Mouse (Mus musculus): ENCODE data around the gene Tnni2. TPM values are rescaled to one million over a fixed set of nuclear protein-coding genes. Genes with fewer than 3 reads are reported as not detected.

Tnni2 gene
- polyA plus RNA-seq, 1 experiment from 2014 or later = 2.4 TPM

DNA sequence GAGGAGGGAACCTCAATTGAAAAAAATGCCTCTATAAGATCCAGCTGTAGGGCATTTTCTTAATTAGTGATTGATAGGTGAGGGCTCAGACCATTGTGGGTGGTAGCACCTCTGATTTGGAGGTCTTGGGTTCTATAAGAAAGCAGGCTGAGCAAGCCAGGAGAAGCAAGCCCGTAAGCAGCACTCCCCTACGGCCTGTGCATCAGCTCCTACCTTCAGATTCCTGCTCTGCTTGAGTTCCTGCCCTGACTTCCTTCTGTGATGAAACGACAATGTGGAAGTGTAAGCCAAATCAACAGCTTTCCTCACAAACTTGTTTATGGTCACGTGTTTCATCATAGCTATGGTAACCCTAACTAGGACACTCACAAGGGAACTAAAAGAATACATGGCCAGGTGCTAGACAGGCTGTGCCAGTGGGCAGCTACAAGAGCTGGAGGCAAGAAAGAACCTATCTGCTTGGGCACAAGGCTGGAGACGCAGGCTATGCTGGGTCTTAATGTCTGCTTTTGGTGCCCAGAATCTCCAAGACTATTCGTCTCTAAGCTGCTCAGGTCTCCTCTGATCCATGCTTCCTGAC is 7.5 kb downstream of the Tnni2 start:
- no peak overlapping the region for H3K4me3 ChIP-seq
- H3K4me2 ChIP-seq = no peak overlapping the region
- H3K36me3 ChIP-seq = no peaks in the 10 kb centered on the region
- ATAC-seq (ENCODE audit: borderline replicate concordance, extremely low read depth, low FRiP score, low TSS enrichment) = no peak
- no peaks in the 10 kb centered on the region for H3K9me3 ChIP-seq
- no peaks in the 10 kb centered on the region for H3K27me3 ChIP-seq
- H3K4me1 ChIP-seq = peaks cover 4% of the 10 kb centered on the region
- H3K9ac ChIP-seq = no peak overlapping the region
- 73% methylated on average over 6 of the region's 6 CpGs for WGBS
- no peak overlapping the region for H3K27ac ChIP-seq

DNA sequence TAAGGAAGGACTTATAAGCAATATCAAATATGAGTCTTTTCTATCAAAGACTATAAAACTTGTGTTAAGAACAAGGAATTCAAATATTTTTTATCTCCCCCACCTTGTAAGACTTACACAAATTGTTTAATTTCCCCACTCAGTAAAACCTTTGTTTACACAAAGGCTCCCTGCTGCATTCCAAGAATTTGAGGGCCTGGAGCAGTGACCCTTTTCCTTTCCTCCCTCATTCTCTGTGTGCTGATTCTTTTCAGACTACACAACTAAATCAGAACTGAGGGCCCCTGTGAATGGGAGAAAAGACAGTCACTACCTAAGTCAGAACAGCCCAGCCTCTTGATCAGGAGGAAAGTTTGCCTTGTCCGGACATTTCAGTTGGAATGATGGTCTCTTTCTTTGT is 13.1 kb downstream of the Tnni2 start:
- WGBS = 29% methylated on average over 1 of the region's 1 CpGs

DNA sequence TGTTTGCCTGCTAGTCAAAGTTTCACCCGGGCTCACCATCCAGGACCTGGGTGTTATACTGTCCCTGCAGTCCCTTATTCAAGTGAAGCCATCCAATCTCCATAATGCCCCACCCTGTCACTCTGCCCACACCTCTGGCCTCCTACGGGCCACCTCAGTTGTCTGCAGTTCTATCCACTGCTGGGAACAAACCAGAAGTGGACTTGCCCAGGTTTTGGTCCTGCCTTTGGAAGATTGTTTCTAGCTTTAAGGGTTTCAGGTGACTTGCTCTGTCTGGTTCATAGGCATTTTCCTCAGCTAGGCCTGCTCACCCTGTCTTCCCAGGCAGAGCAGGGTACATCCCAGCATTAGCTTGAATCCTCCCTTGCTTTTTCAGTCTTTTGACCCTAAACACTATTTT is 13.6 kb downstream of the Tnni2 start:
- no peak for ATAC-seq (ENCODE audit: borderline replicate concordance, extremely low read depth, low FRiP score, low TSS enrichment)
- Histone ChIP-seq H3K36me3 (no peaks in the 10 kb centered on the region), H3K4me3 (no peak overlapping the region), H3K4me1 (peaks cover 61% of the 10 kb centered on the region), H3K4me2 (no peak overlapping the region), H3K27ac (peak overlapping the region; percentile 78), H3K9ac (no peak overlapping the region), H3K27me3 (no peaks in the 10 kb centered on the region), H3K9me3 (no peaks in the 10 kb centered on the region)
- 46% methylated on average over 2 of the region's 2 CpGs for WGBS

More for the DNA sequence above, 13.1 kb downstream of the Tnni2 start:
- ATAC-seq (ENCODE audit: borderline replicate concordance, extremely low read depth, low FRiP score, low TSS enrichment) = no peak
- Histone ChIP-seq H3K27me3 (no peaks in the 10 kb centered on the region), H3K4me3 (no peak overlapping the region), H3K36me3 (no peaks in the 10 kb centered on the region), H3K4me2 (no peak overlapping the region), H3K9ac (no peak overlapping the region), H3K4me1 (peaks cover 55% of the 10 kb centered on the region), H3K9me3 (no peaks in the 10 kb centered on the region), H3K27ac (peak overlapping the region; percentile 78)

- Histone ChIP-seq H3K27me3 (no peaks in the 10 kb centered on the region), H3K9me3 (no peaks in the 10 kb centered on the region), H3K4me2 (no peak overlapping the region), H3K9ac (no peak overlapping the region), H3K4me1 (peaks cover 63% of the 10 kb centered on the region), H3K4me3 (no peak overlapping the region), H3K36me3 (no peaks in the 10 kb centered on the region), H3K27ac (peak overlapping the region; percentile 93)
- 32% methylated on average over 3 of the region's 3 CpGs for WGBS
- no peak for ATAC-seq (ENCODE audit: borderline replicate concordance, extremely low read depth, low FRiP score, low TSS enrichment)
Measured at GRCm38 (mm10) chr7:142456806-142457205, 15.2 kb downstream of the Tnni2 start.

- H3K27me3 ChIP-seq = no peaks in the 10 kb centered on the region
- no peak overlapping the region for H3K4me2 ChIP-seq
- peak overlapping the region; percentile 93 for H3K27ac ChIP-seq
- H3K4me3 ChIP-seq = no peak overlapping the region
- 12% methylated on average over 3 of the region's 3 CpGs for WGBS
- no peak overlapping the region for H3K9ac ChIP-seq
- ATAC-seq (ENCODE audit: borderline replicate concordance, extremely low read depth, low FRiP score, low TSS enrichment) = peak; percentile 37; the same call in 1 of the 2 replicates
- H3K9me3 ChIP-seq = no peaks in the 10 kb centered on the region
- H3K4me1 ChIP-seq = peaks cover 63% of the 10 kb centered on the region
- no peaks in the 10 kb centered on the region for H3K36me3 ChIP-seq
Measured at GRCm38 (mm10) chr7:142457227-142457811, 15.7 kb downstream of the Tnni2 start.

DNA sequence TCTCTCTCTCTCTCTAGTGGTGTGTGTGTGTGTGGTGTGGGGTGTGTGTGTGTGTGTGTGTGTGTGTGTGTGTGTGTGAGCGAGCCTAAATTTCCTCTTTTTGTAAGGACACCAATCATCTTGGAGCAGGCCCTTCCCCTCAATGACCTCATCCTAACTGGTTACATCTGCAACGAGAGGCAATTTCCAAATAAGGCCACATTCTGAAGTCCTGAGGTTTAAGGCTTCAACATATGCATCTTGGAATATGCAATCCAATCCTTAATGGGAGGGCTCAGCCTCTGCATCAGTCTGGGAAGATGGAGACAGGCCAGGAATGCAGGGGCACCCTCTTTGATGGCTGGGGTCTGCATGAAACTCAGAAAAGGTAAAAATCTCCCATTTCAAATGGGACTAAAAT is 16.4 kb downstream of the Tnni2 start:
- Histone ChIP-seq H3K27ac (peak overlapping the region; percentile 93), H3K4me2 (no peak overlapping the region), H3K36me3 (no peaks in the 10 kb centered on the region), H3K4me3 (no peak overlapping the region), H3K4me1 (peaks cover 63% of the 10 kb centered on the region), H3K27me3 (no peaks in the 10 kb centered on the region), H3K9me3 (no peaks in the 10 kb centered on the region), H3K9ac (no peak overlapping the region)
- ATAC-seq (ENCODE audit: borderline replicate concordance, extremely low read depth, low FRiP score, low TSS enrichment) = peak; percentile 88
- WGBS = 0% methylated on average over 2 of the region's 2 CpGs

DNA sequence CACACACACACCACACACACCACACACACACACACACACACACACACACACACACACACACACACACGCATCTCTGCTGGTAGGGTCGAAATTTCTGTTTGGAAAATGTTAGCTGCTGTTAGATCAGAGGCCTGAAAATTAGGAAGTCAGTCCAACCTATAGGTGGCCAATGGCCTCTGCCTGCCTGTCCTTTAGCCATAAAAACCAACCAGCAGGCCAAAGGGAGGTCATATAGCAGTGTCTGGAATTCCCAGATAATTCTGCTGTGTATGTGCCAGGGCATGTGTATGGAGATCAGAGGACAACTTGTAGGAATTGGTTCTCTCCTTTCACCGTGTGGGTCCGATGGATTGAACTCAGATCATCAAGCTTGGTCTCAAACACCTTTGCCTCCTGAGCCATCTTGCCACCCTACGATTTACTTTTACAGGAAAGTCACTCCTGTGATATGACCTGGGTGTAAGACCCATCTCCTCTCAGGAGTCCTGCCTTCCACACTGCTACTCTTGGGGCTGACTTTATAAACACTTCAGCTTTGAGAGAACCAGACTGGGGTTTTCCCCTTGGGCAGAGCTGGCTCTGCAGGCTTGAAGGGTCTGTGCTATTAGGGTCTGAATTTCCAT is 17.2 kb downstream of the Tnni2 start:
- Histone ChIP-seq H3K27ac (peak overlapping the region; percentile 93), H3K9me3 (no peaks in the 10 kb centered on the region), H3K36me3 (no peaks in the 10 kb centered on the region), H3K9ac (no peak overlapping the region), H3K4me3 (no peak overlapping the region), H3K4me2 (no peak overlapping the region), H3K27me3 (no peaks in the 10 kb centered on the region), H3K4me1 (peaks cover 62% of the 10 kb centered on the region)
- 50% methylated on average over 5 of the region's 5 CpGs for WGBS
- ATAC-seq (ENCODE audit: borderline replicate concordance, extremely low read depth, low FRiP score, low TSS enrichment) = no peak

- WGBS = 50% methylated on average over 2 of the region's 2 CpGs
- H3K27ac ChIP-seq = peak overlapping the region; percentile 93
- H3K9me3 ChIP-seq = no peaks in the 10 kb centered on the region
- ATAC-seq (ENCODE audit: borderline replicate concordance, extremely low read depth, low FRiP score, low TSS enrichment) = no peak
- H3K4me3 ChIP-seq = no peak overlapping the region
- H3K4me1 ChIP-seq = peaks cover 57% of the 10 kb centered on the region
- H3K27me3 ChIP-seq = no peaks in the 10 kb centered on the region
- no peak overlapping the region for H3K9ac ChIP-seq
- no peak overlapping the region for H3K4me2 ChIP-seq
- H3K36me3 ChIP-seq = no peaks in the 10 kb centered on the region
Measured at GRCm38 (mm10) chr7:142459299-142459691, 17.7 kb downstream of the Tnni2 start.

GRCm38 (mm10) chr7:142460636-142461077 is 19.0 kb downstream of the Tnni2 start, which contains the start of gene Lsp1:
Gene Lsp1 (plus strand): TSS chr7:142460809.
- 90% methylated on average over 7 of the region's 7 CpGs for WGBS
- H3K36me3 ChIP-seq = no peaks in the 10 kb centered on the region
- ATAC-seq (ENCODE audit: borderline replicate concordance, extremely low read depth, low FRiP score, low TSS enrichment) = no peak
- H3K4me2 ChIP-seq = no peak within 1 kb of the TSS
- no peak within 1 kb of the TSS for H3K4me3 ChIP-seq
- H3K27ac ChIP-seq = peak within 1 kb of the TSS; percentile 93
- no peak within 1 kb of the TSS for H3K9ac ChIP-seq
- peaks cover 46% of the 10 kb centered on the region for H3K4me1 ChIP-seq
- no peaks in the 10 kb centered on the region for H3K9me3 ChIP-seq
- no peaks in the 10 kb centered on the region for H3K27me3 ChIP-seq

GRCm38 (mm10) chr7:142461446-142461845 is 19.8 kb downstream of the Tnni2 start:
- H3K4me3 ChIP-seq = no peak overlapping the region
- H3K4me2 ChIP-seq = no peak overlapping the region
- ATAC-seq (ENCODE audit: borderline replicate concordance, extremely low read depth, low FRiP score, low TSS enrichment) = no peak
- no peak overlapping the region for H3K9ac ChIP-seq
- peaks cover 39% of the 10 kb centered on the region for H3K4me1 ChIP-seq
- H3K27ac ChIP-seq = no peak overlapping the region
- H3K36me3 ChIP-seq = no peaks in the 10 kb centered on the region
- H3K9me3 ChIP-seq = no peaks in the 10 kb centered on the region
- 78% methylated on average over 2 of the region's 2 CpGs for WGBS
- no peaks in the 10 kb centered on the region for H3K27me3 ChIP-seq

- WGBS = 72% methylated on average over 6 of the region's 6 CpGs
- H3K4me2 ChIP-seq = no peak overlapping the region
- peaks cover 31% of the 10 kb centered on the region for H3K4me1 ChIP-seq
- H3K9ac ChIP-seq = no peak overlapping the region
- no peak overlapping the region for H3K27ac ChIP-seq
- no peak for ATAC-seq (ENCODE audit: borderline replicate concordance, extremely low read depth, low FRiP score, low TSS enrichment)
- no peak overlapping the region for H3K4me3 ChIP-seq
- no peaks in the 10 kb centered on the region for H3K36me3 ChIP-seq
- H3K9me3 ChIP-seq = no peaks in the 10 kb centered on the region
- H3K27me3 ChIP-seq = no peaks in the 10 kb centered on the region
Measured at GRCm38 (mm10) chr7:142462190-142462589, 20.6 kb downstream of the Tnni2 start.

- H3K9me3 ChIP-seq = no peaks in the 10 kb centered on the region
- H3K27ac ChIP-seq = no peak overlapping the region
- no peaks in the 10 kb centered on the region for H3K36me3 ChIP-seq
- 72% methylated on average over 4 of the region's 4 CpGs for WGBS
- no peak for ATAC-seq (ENCODE audit: borderline replicate concordance, extremely low read depth, low FRiP score, low TSS enrichment)
- H3K4me3 ChIP-seq = no peak overlapping the region
- H3K9ac ChIP-seq = no peak overlapping the region
- peaks cover 27% of the 10 kb centered on the region for H3K4me1 ChIP-seq
- H3K27me3 ChIP-seq = no peaks in the 10 kb centered on the region
- H3K4me2 ChIP-seq = no peak overlapping the region
Measured at GRCm38 (mm10) chr7:142462594-142463078, 21.0 kb downstream of the Tnni2 start.

Measured in lung, embryonic 15.5 days (tissue).